Mouse (Mus musculus) liver, adult 2 months (tissue): ENCODE measurements at regions not wholly inside any gene's neighbourhood (a gene's known extent, or its start where the extent isn't known, plus 50 kb on each side); places are given as distances from the start of the nearest gene placed in this dataset.

Experiments used
- CTCF ChIP-seq: fragments of 200-500 bp; IDR thresholded peaks from 2 replicates; pipeline ENCODE4 v1.5.1; 2011; ENCODE audit warnings: low read depth, low read length, control low read depth
- POLR2A ChIP-seq: fragments of 200-500 bp; IDR thresholded peaks from 2 replicates; pipeline ENCODE4 v1.6.1; 2011; ENCODE audit warnings: low read length, control low read depth; ENCODE audit not compliant: insufficient read depth; ENCODE audit errors: extremely low read depth

DNA sequence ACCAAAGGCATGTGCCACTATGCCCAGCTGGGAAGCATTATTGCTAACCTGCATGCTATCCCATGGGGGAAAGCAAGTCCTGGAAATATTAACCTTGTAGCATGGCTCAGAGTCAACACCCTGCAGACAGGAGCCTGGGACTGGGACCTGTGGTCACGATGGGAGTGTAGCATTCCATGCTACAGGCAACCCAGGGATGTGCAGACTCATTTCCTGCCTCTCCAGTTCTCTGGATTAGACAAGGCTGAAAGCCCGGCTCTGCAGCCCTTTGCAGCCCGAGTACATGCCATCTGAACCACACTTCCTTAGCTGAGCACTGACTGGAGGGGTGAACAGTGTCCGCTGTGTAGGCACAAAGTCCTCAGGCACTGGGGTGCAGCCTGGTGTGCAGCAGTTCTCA is 82.8 kb downstream of the Tpra1 start:
- TF ChIP-seq CTCF (no peak), POLR2A (no peak)
